10 mouse cellular contexts compared by ENCODE assay signal in the genomic region with DNA sequence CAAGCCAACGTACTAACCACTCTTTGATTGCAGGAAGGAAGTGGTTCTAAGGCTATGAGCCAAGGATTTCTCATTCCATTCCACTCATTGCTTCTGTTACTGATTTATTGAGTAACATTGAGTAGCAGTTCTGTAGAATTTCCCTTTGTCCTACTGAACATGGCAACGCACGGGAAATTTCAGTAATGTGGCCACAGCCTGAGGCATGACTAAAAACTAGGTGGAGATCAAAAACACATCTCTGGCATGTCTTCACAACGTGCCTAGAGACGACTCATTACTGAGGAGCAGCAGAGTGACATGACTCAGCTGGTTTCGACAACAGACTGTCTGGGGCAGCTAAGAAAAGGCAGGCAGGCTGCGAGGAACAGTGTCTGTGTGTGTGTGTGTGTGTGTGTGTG. TPM values are rescaled to one million over a fixed set of nuclear protein-coding genes. Genes with fewer than 3 reads are reported as not detected.
DNase-seq lines count a peak whose midpoint lies in the region; ATAC-seq and TF ChIP-seq lines count a peak whose summit lies in the region.
"Had no signal": no experiment of that assay in that cellular context is flagged by ENCODE, and none has a peak within 500 bp of the region (broad histone marks: within the 10 kb centered on the region; RNA-seq: fewer than 3 reads in every experiment).

No protein-coding gene starts in this region.

- no peak overlapping the region for H3K4me3 ChIP-seq in kidney, postnatal 0 days (replicated peaks; ENCODE audit: low read depth, low read length)
- H3K4me3 ChIP-seq in midbrain, postnatal 0 days (ENCODE audit: low read depth, low read length) = no peak overlapping the region

- H3K36me3 ChIP-seq in kidney, postnatal 0 days (ENCODE audit: insufficient read depth, low read length) = no peaks in the 10 kb centered on the region
- H3K36me3 ChIP-seq in midbrain, postnatal 0 days (ENCODE audit: insufficient read depth, low read length) = no peaks in the 10 kb centered on the region
- H3K36me3 ChIP-seq: G1E had no signal

- ATAC-seq in kidney, postnatal 0 days (replicated peaks; ENCODE audit: low FRiP score, low read depth) = no peak; the same call in 1 of the 2 replicates
- peak; percentile 76 for ATAC-seq in midbrain, postnatal 0 days (ENCODE audit: low FRiP score)

- no peak for TF ChIP-seq CTCF in kidney, postnatal 0 days (IDR thresholded peaks at IDR 0.05; ENCODE audit: low read depth)
- TF ChIP-seq CTCF in midbrain, postnatal 0 days (IDR thresholded peaks at IDR 0.05) = no peak

- 28% methylated on average over 7 of the region's 7 CpGs for WGBS in kidney, postnatal 0 days
- WGBS in midbrain, postnatal 0 days = 32% methylated on average over 7 of the region's 7 CpGs

- no peaks in the 10 kb centered on the region for H3K9me3 ChIP-seq in kidney, postnatal 0 days (replicated peaks; ENCODE audit: low read length)
- H3K9me3 ChIP-seq in midbrain, postnatal 0 days (ENCODE audit: low read length) = no peaks in the 10 kb centered on the region
- H3K9me3 ChIP-seq: G1E had no signal

- peaks cover 5% of the 10 kb centered on the region; the same call in 1 of the 2 replicates for H3K4me1 ChIP-seq in kidney, postnatal 0 days (replicated peaks; ENCODE audit: insufficient read depth, low read length)
- H3K4me1 ChIP-seq in midbrain, postnatal 0 days (ENCODE audit: insufficient read depth, low read length) = no peaks in the 10 kb centered on the region

- no peak overlapping the region for H3K27ac ChIP-seq in kidney, postnatal 0 days
- H3K27ac ChIP-seq in midbrain, postnatal 0 days (ENCODE audit: low read depth, low read length) = no peak overlapping the region

- H3K9ac ChIP-seq in kidney, postnatal 0 days (ENCODE audit: low read depth, low read length) = no peak overlapping the region
- H3K9ac ChIP-seq in midbrain, postnatal 0 days (replicated peaks; ENCODE audit: low read length, poor library complexity, severe bottlenecking) = no peak overlapping the region

- no peaks in the 10 kb centered on the region for H3K27me3 ChIP-seq in kidney, postnatal 0 days (ENCODE audit: insufficient read depth, low read length)
- no peaks in the 10 kb centered on the region for H3K27me3 ChIP-seq in midbrain, postnatal 0 days (ENCODE audit: insufficient read depth, low read length)

- DNase-seq in gastrocnemius, postnatal 25 days = peak; percentile 8
- no peak for DNase-seq in gastrocnemius, adult 8-10 months (ENCODE audit: low spot score in 2 of 2)
- peak; percentile 92 for DNase-seq in Muller cell, postnatal 12 days (ENCODE audit: inconsistent ontology term)
- DNase-seq in fat pad, adult 2 months (ENCODE audit: extremely low read depth, low read depth, low spot score) = peak; percentile 96
- DNase-seq in kidney, postnatal 0 days (ENCODE audit: low spot score) = peak; percentile 21
- DNase-seq in midbrain, postnatal 0 days (ENCODE audit: low spot score) = peak; percentile 39
- DNase-seq in thymus, adult 18-20 months = no peak
- DNase-seq in spleen, postnatal 36 days (ENCODE audit: low spot score in 2 of 2) = no peak

- no peak overlapping the region for H3K4me2 ChIP-seq in kidney, postnatal 0 days (ENCODE audit: low read length)
- H3K4me2 ChIP-seq in midbrain, postnatal 0 days (ENCODE audit: low read depth, low read length, poor library complexity, severe bottlenecking) = no peak overlapping the region

RNA-seq across cellular contexts. Expression of a gene that starts 18.0 kb away (rescaled TPM):
- 10 to 100 TPM; 61.8 to 69.4 TPM for total RNA-seq in gastrocnemius, postnatal 25 days (2021)
- total RNA-seq in gastrocnemius, adult 8-10 months (2022) = 10 to 100 TPM; 47.8 to 59.3 (median 49.8) TPM
- 63.6 and 69.4 TPM in 2 replicates for polyA plus RNA-seq in kidney, postnatal 0 days (2015; fragmentation: Nextera tagmentation; extraction: Ambion mirVana)
- 26.8 and 34.0 TPM in 2 replicates for total RNA-seq in midbrain, postnatal 0 days (2014; rRNA removed)
- polyA plus RNA-seq in midbrain, postnatal 0 days (2015; fragmentation: Nextera tagmentation; extraction: Ambion mirVana) = 12.2 and 12.8 TPM in 2 replicates
- total RNA-seq: neutrophil, adult 5-6 weeks had no signal
- polyA plus RNA-seq: G1E had no signal

Comparison
In these comparisons a context has a peak if more than half of its experiments do, and no peak if none do; other contexts are left out.
1. DNase-seq: peak in gastrocnemius, postnatal 25 days (single experiment), Muller cell, postnatal 12 days (single experiment), fat pad, adult 2 months (single experiment), kidney, postnatal 0 days (single experiment) and midbrain, postnatal 0 days (single experiment); none in gastrocnemius, adult 8-10 months (0 of 2), thymus, adult 18-20 months (0 of 2) and spleen, postnatal 36 days (0 of 2).